Mouse (Mus musculus) liver, postnatal 0 days (tissue): ENCODE data around the gene Ezh1. TPM values are rescaled to one million over a fixed set of nuclear protein-coding genes. Genes with fewer than 3 reads are reported as not detected.

Experiments used
- ATAC-seq: fragments of 200-750 bp; cut with Nextera tagmentation; 2 replicates; pipeline ENCODE4 v1.8.0; 2017; ENCODE audit warnings: mild to moderate bottlenecking, moderate library complexity
- DNase-seq: peaks from one replicate; pipeline ENCODE4 v3.0.0-alpha.2; 2016
- H3K27ac ChIP-seq: fragments of 300-500 bp; sonication (generic); 2 replicates; pipeline ENCODE4 v1.5.1; 2014; ENCODE audit warnings: antibody characterized with exemption, moderate library complexity, mild to moderate bottlenecking, low read depth
- H3K27me3 ChIP-seq: fragments of 300-500 bp; sonication (generic); 2 replicates; pipeline ENCODE4 v1.6.1; 2014; ENCODE audit warnings: low read length, control low read depth, mixed read lengths; ENCODE audit not compliant: insufficient read depth
- H3K36me3 ChIP-seq: fragments of 300-500 bp; sonication (generic); replicated peaks from 2 replicates; pipeline ENCODE4 v1.6.1; 2014; ENCODE audit warnings: mild to moderate bottlenecking, control low read depth, low read length, moderate library complexity, mixed read lengths; ENCODE audit not compliant: insufficient read depth
- H3K4me1 ChIP-seq: fragments of 300-500 bp; sonication (generic); 2 replicates; pipeline ENCODE4 v1.6.1; 2014; ENCODE audit warnings: antibody characterized with exemption, mild to moderate bottlenecking, control low read depth; ENCODE audit not compliant: insufficient read depth
- H3K4me2 ChIP-seq: fragments of 300-500 bp; sonication (generic); 2 replicates; pipeline ENCODE4 v1.6.1; 2014; ENCODE audit warnings: low read depth, mild to moderate bottlenecking, low read length, moderate library complexity, mixed read lengths
- H3K4me3 ChIP-seq: fragments of 300-500 bp; sonication (generic); 2 replicates; pipeline ENCODE4 v1.5.1; 2014; ENCODE audit warnings: low read depth, low read length
- H3K9ac ChIP-seq: fragments of 300-500 bp; sonication (generic); replicated peaks from 2 replicates; pipeline ENCODE4 v1.6.1; 2014; ENCODE audit warnings: mild to moderate bottlenecking, moderate library complexity
- H3K9me3 ChIP-seq: fragments of 300-500 bp; sonication (generic); 2 replicates; pipeline ENCODE4 v1.6.1; 2016; ENCODE audit warnings: mild to moderate bottlenecking, control low read depth, low read length, mixed read lengths
- CTCF ChIP-seq: sonication (generic); IDR thresholded peaks from 2 replicates; pipeline ENCODE4 v1.5.1; 2016; ENCODE audit warnings: antibody characterized with exemption, low read depth
- EP300 ChIP-seq: IDR thresholded peaks from 2 replicates; pipeline ENCODE4 v1.6.1; 2016; ENCODE audit warnings: antibody characterized with exemption, low read depth, mild to moderate bottlenecking
- WGBS: fragments of 180-500 bp; shearing (Covaris S2); extraction: QIAGEN DNeasy Blood & Tissue Kit; methylation state at CpG from one replicate; pipeline ENCODE4 v1.1.7; 2014; ENCODE audit not compliant: insufficient replicate concordance; 5-methylcytosine and 5-hydroxymethylcytosine counted together
- polyA plus RNA-seq: library from polyadenylated mRNA; unstranded; fragments of >200 nt; fragmentation: Nextera tagmentation; extraction: Ambion mirVana; gene quantifications from 2 replicates; pipeline ENCODE4 v1.2.1, GENCODE M21; 2015

Gene Ezh1
- polyA plus RNA-seq, 1 experiment from 2014 or later, result 5.0 TPM

DNA sequence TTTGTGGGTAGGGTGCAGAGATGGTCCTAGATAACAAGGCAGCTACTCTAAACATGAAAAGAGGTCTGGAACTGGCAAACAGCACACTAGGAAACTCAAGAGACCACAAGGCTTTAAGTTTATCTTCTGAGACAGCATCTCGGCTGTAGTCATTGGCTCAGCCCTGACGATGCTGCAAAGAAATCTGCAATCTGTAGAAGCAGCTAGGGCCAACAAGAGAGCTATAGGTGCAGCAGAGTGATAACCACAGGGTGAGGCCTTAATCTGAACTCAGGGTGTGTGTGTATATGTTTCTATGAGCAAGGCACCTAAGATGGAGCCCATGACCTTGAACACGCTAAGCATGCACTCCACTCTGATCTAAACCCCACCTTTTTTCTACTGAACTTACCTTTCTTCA lies 26.7 kb downstream of the Ezh1 start:
- Histone ChIP-seq H3K36me3 (peaks cover 56% of the 10 kb centered on the region), H3K4me2 (no peak overlapping the region), H3K9ac (no peak overlapping the region), H3K27ac (no peak overlapping the region), H3K4me1 (no peaks in the 10 kb centered on the region), H3K27me3 (no peaks in the 10 kb centered on the region), H3K9me3 (no peaks in the 10 kb centered on the region), H3K4me3 (no peak overlapping the region)
- ATAC-seq (peak; percentile 77), DNase-seq (no peak)
- 62% methylated on average over 3 of the region's 3 CpGs for WGBS
- TF ChIP-seq EP300 (peak; percentile 71), CTCF (no peak)

DNA sequence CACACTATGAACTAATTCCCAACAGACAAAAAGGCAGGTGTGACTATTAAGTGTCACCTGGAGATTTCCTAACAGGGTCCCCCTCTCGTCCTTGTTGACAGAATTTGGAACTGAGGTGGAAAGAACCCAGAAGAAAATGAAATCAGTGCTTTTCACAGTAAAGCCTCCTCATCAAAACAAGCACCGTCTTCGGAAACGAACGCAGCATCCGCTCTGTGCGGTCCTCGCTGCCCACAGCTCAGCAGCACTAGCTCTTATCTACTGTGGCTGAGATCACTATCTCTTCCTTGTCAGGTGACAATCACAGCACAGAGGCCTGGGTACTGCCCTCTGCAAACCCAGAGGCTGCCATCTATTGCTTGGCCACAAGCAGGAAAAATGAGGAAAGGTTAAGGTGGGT lies 30.1 kb downstream of the Ezh1 start:
- Histone ChIP-seq H3K9ac (no peak overlapping the region), H3K27me3 (no peaks in the 10 kb centered on the region), H3K27ac (no peak overlapping the region), H3K4me1 (peaks cover under 1% of the 10 kb centered on the region; the same call in 1 of the 2 replicates), H3K4me3 (no peak overlapping the region), H3K9me3 (no peaks in the 10 kb centered on the region), H3K36me3 (peaks cover 47% of the 10 kb centered on the region), H3K4me2 (no peak overlapping the region)
- DNase-seq (no peak), ATAC-seq (no peak)
- WGBS, result 86% methylated on average over 8 of the region's 8 CpGs
- no peak for TF ChIP-seq CTCF
- no peak for TF ChIP-seq EP300

DNA sequence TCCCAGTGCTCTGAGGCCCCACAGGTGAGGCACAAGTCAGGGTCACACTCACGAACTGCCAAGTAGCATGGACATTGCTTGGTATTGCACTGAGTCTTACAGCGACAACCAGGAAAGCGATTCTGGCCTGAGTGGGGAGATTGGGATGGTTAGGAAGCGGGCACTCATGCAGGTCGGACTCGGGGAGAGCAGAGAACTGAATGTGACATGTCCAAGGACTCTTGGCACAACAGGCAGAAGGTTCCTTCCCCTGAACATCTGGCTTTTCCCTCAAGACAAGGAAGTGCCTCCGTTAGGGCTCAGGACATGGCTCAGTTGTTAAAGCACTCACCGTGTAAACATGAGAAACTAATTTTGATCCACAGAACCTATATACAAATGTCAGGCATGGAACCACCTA lies 30.7 kb downstream of the Ezh1 start:
- H3K36me3 ChIP-seq, result peaks cover 44% of the 10 kb centered on the region
- H3K4me2 ChIP-seq, result no peak overlapping the region
- H3K9ac ChIP-seq, result no peak overlapping the region
- ATAC-seq, result no peak
- WGBS, result 86% methylated on average over 8 of the region's 8 CpGs
- TF ChIP-seq EP300 (no peak), CTCF (no peak)
- H3K4me3 ChIP-seq, result no peak overlapping the region
- no peak for DNase-seq
- no peaks in the 10 kb centered on the region for H3K9me3 ChIP-seq
- peaks cover 6% of the 10 kb centered on the region for H3K4me1 ChIP-seq
- no peaks in the 10 kb centered on the region for H3K27me3 ChIP-seq
- no peak overlapping the region for H3K27ac ChIP-seq

DNA sequence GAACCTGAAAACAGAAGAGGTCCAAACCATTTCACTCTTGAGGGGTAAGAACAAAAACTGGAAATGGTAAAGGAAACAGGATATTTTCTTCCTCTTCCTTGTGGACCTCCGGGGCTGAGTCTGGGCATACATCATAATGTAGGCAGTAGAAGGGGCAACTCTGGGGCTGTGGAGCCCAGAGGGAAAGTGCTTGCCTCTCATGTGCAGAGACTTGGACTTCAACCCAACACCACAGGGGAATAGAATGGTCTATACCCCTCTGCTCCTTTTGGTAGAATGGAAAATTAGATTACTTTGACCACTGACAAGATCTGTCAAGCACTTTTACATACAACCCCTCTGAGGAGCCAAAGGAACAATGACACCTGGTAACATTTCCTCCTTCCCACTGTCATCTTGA lies 31.2 kb downstream of the Ezh1 start:
- Histone ChIP-seq H3K27ac (no peak overlapping the region), H3K9me3 (no peaks in the 10 kb centered on the region), H3K4me3 (no peak overlapping the region), H3K9ac (no peak overlapping the region), H3K27me3 (no peaks in the 10 kb centered on the region), H3K4me2 (no peak overlapping the region), H3K4me1 (peaks cover 11% of the 10 kb centered on the region), H3K36me3 (peaks cover 40% of the 10 kb centered on the region)
- DNase-seq (no peak), ATAC-seq (no peak)
- TF ChIP-seq EP300, result no peak
- no peak for TF ChIP-seq CTCF
- 38% methylated on average over 1 of the region's 1 CpGs for WGBS

DNA sequence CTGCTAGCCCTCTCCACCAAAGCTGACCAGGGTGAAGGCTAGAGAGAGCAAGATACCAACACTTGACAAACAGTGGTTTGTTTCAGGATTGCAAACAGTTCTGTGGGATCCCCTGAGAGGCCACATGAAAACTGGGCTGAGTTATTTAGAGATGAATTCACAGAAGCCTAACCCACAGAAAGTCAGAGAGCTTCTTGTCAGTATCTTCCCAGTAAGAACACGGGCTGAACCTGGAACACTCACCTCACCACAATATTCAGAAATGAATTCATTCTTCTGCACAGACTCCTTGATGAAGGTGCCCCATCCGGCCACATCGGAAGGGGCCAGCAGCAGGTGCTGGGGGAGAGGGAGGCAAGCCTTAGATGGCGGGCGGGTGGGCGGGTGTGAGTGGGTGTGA lies 31.6 kb downstream of the Ezh1 start:
- no peak overlapping the region for H3K9ac ChIP-seq
- no peaks in the 10 kb centered on the region for H3K27me3 ChIP-seq
- H3K4me3 ChIP-seq, result no peak overlapping the region
- ATAC-seq, result no peak
- WGBS, result 74% methylated on average over 6 of the region's 6 CpGs
- no peaks in the 10 kb centered on the region for H3K9me3 ChIP-seq
- H3K4me1 ChIP-seq, result peaks cover 15% of the 10 kb centered on the region
- no peak for TF ChIP-seq CTCF
- no peak for DNase-seq
- H3K4me2 ChIP-seq, result no peak overlapping the region
- H3K36me3 ChIP-seq, result peaks cover 35% of the 10 kb centered on the region
- H3K27ac ChIP-seq, result no peak overlapping the region

DNA sequence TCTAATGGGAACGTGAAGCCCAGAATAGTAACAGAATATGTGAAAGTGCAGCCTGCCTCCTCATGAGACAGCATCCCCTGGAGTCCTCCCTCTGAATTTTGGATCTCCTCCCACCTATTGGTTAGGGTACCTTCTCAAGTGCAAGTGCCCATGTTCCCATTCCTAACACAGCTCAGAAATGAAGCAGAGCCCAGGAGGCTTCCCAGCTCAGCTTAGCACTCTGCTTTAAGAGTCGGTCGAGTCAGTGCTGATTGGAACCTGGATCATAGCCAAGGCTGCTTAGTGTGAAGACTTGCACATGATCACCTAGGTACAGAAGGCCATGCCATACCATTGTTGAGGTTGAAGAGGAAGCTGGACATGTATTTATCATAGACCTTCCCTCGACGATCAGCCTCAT lies 32.1 kb downstream of the Ezh1 start:
- no peaks in the 10 kb centered on the region for H3K9me3 ChIP-seq
- no peak overlapping the region for H3K27ac ChIP-seq
- H3K27me3 ChIP-seq, result no peaks in the 10 kb centered on the region
- ATAC-seq, result no peak
- peaks cover 20% of the 10 kb centered on the region for H3K4me1 ChIP-seq
- DNase-seq, result no peak
- WGBS, result 69% methylated on average over 5 of the region's 5 CpGs
- no peak overlapping the region for H3K9ac ChIP-seq
- H3K4me2 ChIP-seq, result no peak overlapping the region
- TF ChIP-seq EP300, result no peak
- no peak for TF ChIP-seq CTCF
- peaks cover 30% of the 10 kb centered on the region for H3K36me3 ChIP-seq
- H3K4me3 ChIP-seq, result no peak overlapping the region

DNA sequence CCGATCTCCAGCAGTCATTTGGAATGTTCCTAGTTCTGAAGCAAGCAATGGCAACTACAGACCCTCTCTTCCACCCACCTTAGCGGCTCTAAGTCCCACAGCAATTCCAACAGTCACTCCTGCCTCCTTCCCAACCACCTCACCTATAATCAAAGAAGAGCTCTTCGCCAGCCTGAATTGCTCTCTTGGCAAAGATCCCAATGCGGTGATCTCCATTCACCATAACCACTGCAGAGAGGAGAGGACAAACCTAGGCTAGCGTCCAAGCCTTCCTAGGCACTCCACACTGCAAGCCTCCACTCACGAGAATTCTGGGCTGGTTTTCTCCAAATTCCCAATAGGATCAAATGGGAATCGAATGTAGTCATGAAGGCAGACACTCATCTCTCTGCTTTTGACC lies 33.2 kb downstream of the Ezh1 start:
- Histone ChIP-seq H3K4me3 (no peak overlapping the region), H3K27ac (no peak overlapping the region), H3K4me1 (peaks cover 23% of the 10 kb centered on the region), H3K27me3 (no peaks in the 10 kb centered on the region), H3K9me3 (no peaks in the 10 kb centered on the region), H3K36me3 (peaks cover 24% of the 10 kb centered on the region), H3K4me2 (no peak overlapping the region), H3K9ac (no peak overlapping the region)
- TF ChIP-seq EP300 (no peak), CTCF (no peak)
- WGBS, result 84% methylated on average over 7 of the region's 7 CpGs
- ATAC-seq (no peak), DNase-seq (no peak)
